ENCODE assay signal across 16 mouse cellular contexts in the genomic region with DNA sequence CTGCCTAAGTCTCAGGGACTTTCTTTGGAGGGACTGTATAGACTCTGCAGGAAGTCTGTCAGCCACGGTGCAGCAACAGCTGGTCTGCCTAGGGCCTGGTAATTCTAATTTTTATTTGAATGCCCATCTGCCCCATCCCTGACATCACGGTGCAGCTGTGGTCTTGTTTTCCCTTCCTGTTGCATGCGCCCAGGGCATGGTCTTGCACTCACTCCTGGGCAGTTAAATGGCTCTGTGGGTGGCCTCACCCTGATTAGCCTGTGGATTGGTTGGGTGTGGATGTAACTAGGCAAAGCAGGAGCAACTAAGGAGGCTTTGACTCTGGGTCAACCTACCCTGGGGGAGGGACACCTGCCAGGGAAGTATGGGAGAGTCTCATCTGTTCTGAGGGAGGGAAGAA. TPM values are rescaled to one million over a fixed set of nuclear protein-coding genes. Genes with fewer than 3 reads are reported as not detected.
DNase-seq lines count a peak whose midpoint lies in the region; ATAC-seq and TF ChIP-seq lines count a peak whose summit lies in the region.
"Had no signal": no experiment of that assay in that cellular context is flagged by ENCODE, and none has a peak within 500 bp of the region (broad histone marks: within the 10 kb centered on the region; RNA-seq: fewer than 3 reads in every experiment).

No protein-coding gene starts in this region.

- H3K27me3 ChIP-seq in embryonic facial prominence, embryonic 14.5 days (replicated peaks; ENCODE audit: control insufficient read depth, insufficient read depth, low read length), result no peaks in the 10 kb centered on the region
- no peaks in the 10 kb centered on the region for H3K27me3 ChIP-seq in midbrain, postnatal 0 days (ENCODE audit: insufficient read depth, low read length)
- H3K27me3 ChIP-seq: heart, embryonic 15.5 days; liver, embryonic 13.5 days had no signal

- peak; percentile 53; the same call in 1 of the 2 replicates for ATAC-seq in embryonic facial prominence, embryonic 14.5 days (ENCODE audit: low read depth)
- ATAC-seq in midbrain, postnatal 0 days (ENCODE audit: low FRiP score), result no peak

- WGBS in embryonic facial prominence, embryonic 14.5 days, result 30% methylated on average over 3 of the region's 3 CpGs
- WGBS in midbrain, postnatal 0 days, result 25% methylated on average over 3 of the region's 3 CpGs

- H3K27ac ChIP-seq in embryonic facial prominence, embryonic 14.5 days (replicated peaks; ENCODE audit: low read depth, low read length), result no peak overlapping the region
- no peak overlapping the region for H3K27ac ChIP-seq in midbrain, postnatal 0 days (ENCODE audit: low read depth, low read length)
- H3K27ac ChIP-seq: heart, embryonic 15.5 days; left cerebral cortex, adult 2 months; liver, embryonic 13.5 days had no signal

- no peak overlapping the region for H3K9ac ChIP-seq in embryonic facial prominence, embryonic 14.5 days (ENCODE audit: low read depth, low read length)
- no peak overlapping the region for H3K9ac ChIP-seq in midbrain, postnatal 0 days (replicated peaks; ENCODE audit: low read length, poor library complexity, severe bottlenecking)
- H3K9ac ChIP-seq: heart, embryonic 15.5 days; liver, embryonic 13.5 days had no signal

- no peak overlapping the region for H3K4me2 ChIP-seq in embryonic facial prominence, embryonic 14.5 days (ENCODE audit: low read depth, low read length)
- H3K4me2 ChIP-seq in midbrain, postnatal 0 days (ENCODE audit: low read depth, low read length, poor library complexity, severe bottlenecking), result no peak overlapping the region
- H3K4me2 ChIP-seq: heart, embryonic 15.5 days; liver, embryonic 13.5 days had no signal

- peak; percentile 39 for DNase-seq in embryo, embryonic 10 days (ENCODE audit: low spot score)
- DNase-seq in embryo, embryonic 9.5 days (ENCODE audit: extremely low spot score), result no peak
- DNase-seq in left cerebral cortex, postnatal 4 days, result peak; percentile 31
- no peak for DNase-seq in left cerebral cortex, adult 18-20 months (ENCODE audit: low spot score in 2 of 2)
- peak; percentile 71 for DNase-seq in embryonic facial prominence, embryonic 14.5 days (ENCODE audit: low spot score)
- peak; percentile 46 for DNase-seq in midbrain, postnatal 0 days (ENCODE audit: low spot score)
- no peak for DNase-seq in left cerebral cortex, adult 11 months (ENCODE audit: low spot score)
- DNase-seq in heart, postnatal 10 days, result no peak
- DNase-seq: cerebellum, adult 18-20 months; gastrocnemius, postnatal 25 days; kidney, adult 11 months; kidney, postnatal 4 days; liver, embryonic 13.5 days; spleen, adult 18-20 months had no signal

- peaks cover 31% of the 10 kb centered on the region for H3K4me1 ChIP-seq in embryonic facial prominence, embryonic 14.5 days (ENCODE audit: control insufficient read depth, insufficient read depth, low read length)
- peaks cover 5% of the 10 kb centered on the region for H3K4me1 ChIP-seq in midbrain, postnatal 0 days (ENCODE audit: insufficient read depth, low read length)
- H3K4me1 ChIP-seq: liver, embryonic 13.5 days had no signal

- H3K36me3 ChIP-seq in embryonic facial prominence, embryonic 14.5 days (ENCODE audit: control insufficient read depth, insufficient read depth, low read length), result no peaks in the 10 kb centered on the region
- no peaks in the 10 kb centered on the region for H3K36me3 ChIP-seq in midbrain, postnatal 0 days (ENCODE audit: insufficient read depth, low read length)
- H3K36me3 ChIP-seq: heart, embryonic 15.5 days; liver, embryonic 13.5 days had no signal

- no peak for TF ChIP-seq CTCF in midbrain, postnatal 0 days (IDR thresholded peaks at IDR 0.05)

- intact Hi-C loops in left cerebral cortex, postnatal 4 days (cut with DNase I), result no loop called here
- intact Hi-C loops in heart, postnatal 10 days (cut with DNase I), result no loop called here

- H3K4me3 ChIP-seq in embryonic facial prominence, embryonic 14.5 days (ENCODE audit: low read depth, low read length), result no peak overlapping the region
- no peak overlapping the region for H3K4me3 ChIP-seq in midbrain, postnatal 0 days (ENCODE audit: low read depth, low read length)
- H3K4me3 ChIP-seq: heart, embryonic 15.5 days; left cerebral cortex, adult 2 months; liver, embryonic 13.5 days had no signal

- H3K9me3 ChIP-seq in embryonic facial prominence, embryonic 14.5 days (ENCODE audit: control insufficient read depth, low read length), result no peaks in the 10 kb centered on the region
- H3K9me3 ChIP-seq in midbrain, postnatal 0 days (ENCODE audit: low read length), result no peaks in the 10 kb centered on the region
- H3K9me3 ChIP-seq: heart, embryonic 15.5 days; liver, embryonic 13.5 days had no signal

RNA-seq across cellular contexts. Expression of a gene that starts 35.2 kb away (rescaled TPM):
- 1 to 10 TPM; 7.2 to 7.8 TPM for total RNA-seq in left cerebral cortex, postnatal 4 days (2021)
- total RNA-seq in left cerebral cortex, adult 18-20 months (2021), result 10 to 100 TPM; 10.3 to 12.6 TPM
- polyA plus RNA-seq in embryonic facial prominence, embryonic 14.5 days (2014; fragmentation: Nextera tagmentation; extraction: Ambion mirVana), result 7.6 and 9.3 TPM in 2 replicates
- total RNA-seq in midbrain, postnatal 0 days (2014; rRNA removed), result 7.2 and 7.6 TPM in 2 replicates
- polyA plus RNA-seq in midbrain, postnatal 0 days (2015; fragmentation: Nextera tagmentation; extraction: Ambion mirVana), result 9.7 and 10.7 TPM in 2 replicates
- 1 to 10 TPM; 2.4 to 3.5 TPM for total RNA-seq in heart, postnatal 10 days (2021)

RNA-seq across cellular contexts. Expression of a gene that starts 44.2 kb away (rescaled TPM):
- total RNA-seq in left cerebral cortex, postnatal 4 days (2021), result 10 to 100 TPM; 33.7 to 34.4 TPM
- total RNA-seq in left cerebral cortex, adult 18-20 months (2021), result 10 to 100 TPM; 11.7 to 13.4 TPM
- 12.6 and 13.1 TPM in 2 replicates for polyA plus RNA-seq in embryonic facial prominence, embryonic 14.5 days (2014; fragmentation: Nextera tagmentation; extraction: Ambion mirVana)
- 22.1 and 29.3 TPM in 2 replicates for total RNA-seq in midbrain, postnatal 0 days (2014; rRNA removed)
- 15.7 and 17.4 TPM in 2 replicates for polyA plus RNA-seq in midbrain, postnatal 0 days (2015; fragmentation: Nextera tagmentation; extraction: Ambion mirVana)
- total RNA-seq in heart, postnatal 10 days (2021), result 10 to 100 TPM; 12.5 to 15.4 TPM

RNA-seq across cellular contexts. Expression of a gene that starts 52.2 kb away (rescaled TPM):
- total RNA-seq in left cerebral cortex, postnatal 4 days (2021), result 10 to 100 TPM; 22.2 to 27.3 TPM
- total RNA-seq in left cerebral cortex, adult 18-20 months (2021), result 10 to 100 TPM; 60.4 to 61.1 TPM
- polyA plus RNA-seq in embryonic facial prominence, embryonic 14.5 days (2014; fragmentation: Nextera tagmentation; extraction: Ambion mirVana), result 1.3 and 1.4 TPM in 2 replicates
- total RNA-seq in midbrain, postnatal 0 days (2014; rRNA removed), result 40.7 and 68.0 TPM in 2 replicates
- polyA plus RNA-seq in midbrain, postnatal 0 days (2015; fragmentation: Nextera tagmentation; extraction: Ambion mirVana), result 31.1 and 32.1 TPM in 2 replicates
- total RNA-seq in heart, postnatal 10 days (2021), result not detected

Comparison
In these comparisons a context has a peak if more than half of its experiments do, and no peak if none do; other contexts are left out.
1. DNase-seq: peak in embryo, embryonic 10 days (single experiment), left cerebral cortex, postnatal 4 days (single experiment), embryonic facial prominence, embryonic 14.5 days (single experiment) and midbrain, postnatal 0 days (single experiment); none in embryo, embryonic 9.5 days (single experiment), left cerebral cortex, adult 18-20 months (0 of 2), left cerebral cortex, adult 11 months (single experiment) and heart, postnatal 10 days (0 of 2).
2. RNA of a gene that starts 52.2 kb away (total RNA-seq): 60.4 to 61.1 TPM in left cerebral cortex, adult 18-20 months, 40.7 to 68.0 TPM in midbrain, postnatal 0 days and 22.2 to 27.3 TPM in left cerebral cortex, postnatal 4 days; not detected in heart, postnatal 10 days; every median in the first group is over 10 times any median in the second.